Mouse (Mus musculus): ENCODE measurements around the gene Rtf2.
A peak's percentile ranks its signal among the peaks of the same experiment; 100 is the strongest.

The Rtf2 gene

GRCm38 (mm10) chr2:172440640-172441005, 267 bp downstream of the Rtf2 start:
- DNase-seq = no peak

GRCm38 (mm10) chr2:172441176-172441575, 820 bp downstream of the Rtf2 start:
- peak; percentile 27 to 58 for DNase-seq

GRCm38 (mm10) chr2:172445617-172446016, 5.3 kb downstream of the Rtf2 start:
- no peak for DNase-seq

GRCm38 (mm10) chr2:172447317-172447716, 7.0 kb downstream of the Rtf2 start:
- peak in 1 of 2 experiments; percentile 55 for DNase-seq

- no peak for DNase-seq
Measured at GRCm38 (mm10) chr2:172448329-172448728, 8.0 kb downstream of the Rtf2 start.

- DNase-seq = no peak
Measured at GRCm38 (mm10) chr2:172450640-172451039, 10.3 kb downstream of the Rtf2 start.

DNA sequence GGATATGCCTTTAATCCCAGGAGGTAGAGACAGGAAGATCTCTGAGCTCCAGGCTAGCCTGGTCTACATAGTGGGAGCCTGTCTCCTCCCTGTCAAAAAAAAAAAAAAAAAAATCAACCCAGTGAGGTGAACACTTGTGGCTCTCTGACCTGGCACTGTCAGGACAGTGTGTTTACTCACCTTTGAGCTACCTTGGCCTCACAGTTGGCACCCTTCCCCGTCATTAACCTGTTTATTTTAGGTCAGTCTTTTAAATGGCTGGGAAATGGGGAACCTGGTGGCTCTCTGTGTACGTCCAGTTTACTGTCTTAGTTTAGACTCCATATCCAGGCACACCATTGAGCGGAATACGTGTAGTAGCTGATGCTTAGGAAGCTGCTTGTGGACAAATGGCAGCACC, 11.7 kb downstream of the Rtf2 start:
- DNase-seq = peak in 1 of 2 experiments; percentile 39

DNA sequence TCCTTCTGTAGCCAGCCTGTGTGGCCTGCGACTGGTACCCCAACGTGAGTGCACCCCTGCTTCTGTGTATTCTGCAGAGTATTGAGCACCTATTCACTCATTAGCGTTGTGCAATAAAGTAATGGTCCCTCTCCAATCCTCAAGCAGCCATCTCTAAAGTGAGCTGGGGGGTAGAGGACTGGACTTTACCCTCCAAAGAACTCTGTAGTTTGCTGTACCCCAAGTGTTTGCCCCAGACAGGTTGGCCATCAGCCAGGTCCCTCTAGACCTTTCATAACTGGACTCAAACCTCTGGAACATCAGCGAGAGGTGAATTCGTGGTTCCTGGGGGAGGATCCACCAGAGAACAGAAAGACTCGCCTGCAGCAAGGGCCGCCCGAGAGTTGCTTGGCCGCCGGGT, 12.1 kb downstream of the Rtf2 start:
- DNase-seq = peak; percentile 34 to 49

DNA sequence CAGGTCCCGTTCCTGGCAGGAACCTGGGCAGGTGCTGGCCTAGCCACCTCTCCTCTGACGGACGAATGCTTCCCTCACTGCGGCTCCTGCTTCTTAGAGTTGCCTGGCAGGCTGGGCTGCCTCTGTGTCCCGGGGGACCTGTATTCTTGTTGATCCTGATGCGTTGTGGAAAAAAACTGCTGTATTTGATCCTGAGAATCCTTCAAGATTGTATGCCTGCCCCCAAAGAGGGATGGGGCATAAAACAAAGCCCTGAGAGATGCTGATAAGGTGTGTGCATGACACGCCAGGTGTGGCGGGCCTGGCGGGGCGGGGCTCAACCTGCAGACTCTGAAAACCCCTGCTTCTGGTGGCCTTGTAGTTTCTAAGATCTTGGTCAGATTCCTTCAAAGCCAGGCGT, 18.1 kb downstream of the Rtf2 start, which contains the start of gene Gcnt7:
Gcnt7 (minus strand) TSS at position 101 of the 400 bp plus-strand sequence.
- DNase-seq = no peak

DNA sequence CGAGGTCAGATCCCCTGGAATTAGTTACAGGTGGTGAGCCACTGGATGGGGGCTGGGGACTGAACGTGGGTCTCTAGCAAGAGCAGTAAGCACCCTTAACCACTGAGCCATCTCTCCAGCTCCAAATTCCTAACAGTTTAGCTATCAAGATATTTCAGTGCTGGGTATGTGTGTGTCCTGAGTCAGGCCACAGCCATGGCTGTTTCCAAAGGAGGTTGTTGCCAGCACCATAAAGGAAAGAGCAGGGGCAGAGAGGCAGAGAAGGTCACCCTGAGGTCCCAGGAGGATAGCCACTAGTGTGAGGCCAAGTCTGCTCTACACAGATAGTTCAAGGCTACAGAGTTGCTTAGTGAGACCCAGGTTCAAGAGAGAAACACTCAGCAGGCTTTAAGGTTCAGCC, 20.3 kb downstream of the Rtf2 start:
- DNase-seq = no peak

DNA sequence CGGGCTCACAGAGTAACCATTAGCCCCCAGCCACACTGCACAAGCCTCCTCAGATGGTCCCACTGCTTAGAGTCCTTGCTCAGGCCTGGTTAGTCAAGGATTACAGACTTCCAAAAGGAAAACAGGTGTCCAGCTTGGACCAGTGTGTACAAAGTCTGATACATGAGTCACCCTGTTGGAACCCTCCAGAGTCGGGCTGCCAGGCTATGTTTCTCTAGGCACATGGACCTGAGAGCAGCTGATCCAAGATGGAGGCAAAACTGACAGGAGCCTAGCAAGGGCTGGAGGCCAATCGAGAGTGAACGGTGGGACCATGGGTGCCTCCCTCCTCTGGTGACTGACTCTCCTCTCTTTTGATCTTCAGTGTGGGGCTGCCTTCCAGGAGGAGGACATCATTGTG, 22.5 kb downstream of the Rtf2 start:
- no peak for DNase-seq

- peak; percentile 66 to 78 for DNase-seq
Measured at GRCm38 (mm10) chr2:172466427-172467132, 26.2 kb downstream of the Rtf2 start.

DNA sequence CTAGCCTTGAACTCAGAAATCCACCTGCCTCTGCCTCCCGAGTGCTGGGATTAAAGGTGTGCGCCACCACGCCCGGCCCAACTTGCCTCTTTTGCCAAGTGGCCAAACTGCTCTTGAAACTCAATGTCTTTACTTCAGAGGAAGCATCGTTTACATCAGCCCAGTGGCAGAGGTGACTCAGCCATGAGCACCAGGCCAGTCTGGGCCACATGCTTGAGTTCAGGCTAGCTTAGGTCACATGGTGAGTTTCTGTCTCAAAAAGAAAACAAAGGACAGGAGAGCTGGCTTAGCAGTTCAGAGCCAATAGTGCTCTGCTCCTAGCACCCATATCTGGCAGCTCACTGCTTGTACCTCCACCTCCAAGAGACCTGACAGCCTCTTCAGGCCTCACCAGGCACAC, 26.9 kb downstream of the Rtf2 start:
- no peak for DNase-seq

GRCm38 (mm10) chr2:172468346-172468819, 28.0 kb downstream of the Rtf2 start:
- DNase-seq = peak; percentile 76 to 87

DNA sequence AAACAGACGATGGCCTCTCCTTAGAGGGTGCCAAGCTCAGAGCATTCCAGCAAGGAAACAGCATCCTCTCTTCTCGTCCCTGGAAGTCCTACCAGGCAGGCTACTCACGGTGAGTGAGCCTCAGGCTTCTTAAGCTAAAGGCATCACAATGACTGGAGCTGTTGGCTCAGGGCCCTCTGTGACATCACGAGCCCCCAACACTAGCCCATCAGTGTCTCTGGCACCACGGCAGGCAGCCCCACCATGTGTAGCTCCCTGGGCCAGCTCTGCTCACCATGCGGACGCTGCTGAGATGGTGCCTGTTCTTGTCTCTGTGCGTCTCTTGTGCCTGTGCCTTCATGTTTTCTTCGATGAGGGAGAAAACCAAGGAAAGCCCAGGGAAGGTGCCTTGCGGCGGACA, 32.0 kb downstream of the Rtf2 start, which contains the start of gene Fam209:
Fam209 (plus strand) TSS at position 203 of the 400 bp plus-strand sequence.
- DNase-seq = no peak

- no peak for DNase-seq
Measured at GRCm38 (mm10) chr2:172473591-172473990, 33.2 kb downstream of the Rtf2 start.

- peak in 1 of 2 experiments; percentile 54 for DNase-seq
Measured at GRCm38 (mm10) chr2:172474970-172475369, 34.6 kb downstream of the Rtf2 start.

GRCm38 (mm10) chr2:172476707-172477260, 36.4 kb downstream of the Rtf2 start:
- no peak for DNase-seq

GRCm38 (mm10) chr2:172477350-172477749, 37.0 kb downstream of the Rtf2 start:
- no peak for DNase-seq

DNA sequence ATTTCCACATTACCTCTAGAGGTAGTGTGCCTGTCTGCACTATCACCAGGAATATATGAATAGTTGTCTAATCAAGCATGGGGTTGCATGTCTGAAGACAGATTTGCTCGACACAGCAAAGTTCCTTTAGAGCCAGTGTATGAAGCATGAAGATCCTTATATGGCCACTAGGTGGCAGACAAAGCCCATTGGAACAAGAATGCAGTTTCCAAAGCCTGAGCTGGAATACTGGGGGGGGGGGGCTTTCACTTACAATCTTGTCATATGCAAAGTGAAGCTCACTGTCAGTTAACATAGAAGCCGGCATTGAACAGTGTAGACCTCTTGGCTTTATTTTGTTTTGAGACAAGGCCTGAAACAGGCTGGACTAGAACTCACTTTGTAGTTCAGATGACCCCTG, 37.5 kb downstream of the Rtf2 start:
- DNase-seq = peak in 1 of 2 experiments; percentile 64

- DNase-seq = no peak
Measured at GRCm38 (mm10) chr2:172480296-172480695, 39.9 kb downstream of the Rtf2 start.

- DNase-seq = no peak
Measured at GRCm38 (mm10) chr2:172481654-172482385, 41.5 kb downstream of the Rtf2 start.

DNA sequence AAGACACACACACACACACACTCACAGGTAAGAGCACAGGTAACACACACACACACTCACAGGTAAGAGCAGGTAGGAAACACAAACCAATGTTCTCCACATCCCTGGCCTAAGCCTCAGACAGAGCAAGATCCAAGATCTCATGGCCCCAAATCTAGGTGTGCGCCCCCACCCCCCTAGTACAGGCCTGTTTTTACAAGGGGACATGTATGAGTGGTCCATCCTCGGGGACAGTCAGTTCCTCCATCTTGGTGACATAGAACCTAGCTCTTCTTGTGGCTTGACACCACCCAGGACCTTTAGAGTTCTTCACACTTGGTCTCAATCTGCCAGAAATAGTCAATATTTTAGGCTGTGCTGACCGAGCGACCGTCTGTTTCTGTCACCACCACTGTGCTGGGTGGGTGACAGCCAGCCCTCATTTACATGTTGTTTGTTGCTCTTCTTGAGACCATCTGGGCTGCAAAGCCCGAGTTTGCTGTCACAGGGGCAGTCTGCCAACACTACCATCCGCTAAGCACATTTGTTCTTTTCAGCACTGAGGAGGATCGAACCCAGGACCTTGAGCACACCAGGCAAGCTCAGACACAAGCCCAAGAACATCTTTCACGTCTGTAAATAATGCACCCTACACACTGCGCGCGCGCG, 43.5 kb downstream of the Rtf2 start:
- no peak for DNase-seq
